Mouse (Mus musculus) neural tube, embryonic 12.5 days (tissue): ENCODE data around the gene Brd7. TPM values are rescaled to one million over a fixed set of nuclear protein-coding genes. Genes with fewer than 3 reads are reported as not detected.

ENCODE experiments used
- ATAC-seq: fragments of 200-750 bp; cut with Nextera tagmentation; 2 replicates; pipeline ENCODE4 v1.8.0; 2017; ENCODE audit warnings: low read depth, mild to moderate bottlenecking, moderate TSS enrichment, moderate library complexity; ENCODE audit not compliant: low FRiP score
- H3K27ac ChIP-seq: fragments of 300-500 bp; sonication (generic); 2 replicates; pipeline ENCODE4 v1.5.1; 2016
- H3K27me3 ChIP-seq: fragments of 300-500 bp; sonication (generic); replicated peaks from 2 replicates; pipeline ENCODE4 v1.6.1; 2016; ENCODE audit warnings: mild to moderate bottlenecking
- H3K36me3 ChIP-seq: fragments of 300-500 bp; sonication (generic); 2 replicates; pipeline ENCODE4 v1.6.1; 2016; ENCODE audit warnings: mild to moderate bottlenecking
- H3K4me1 ChIP-seq: fragments of 300-500 bp; sonication (generic); 2 replicates; pipeline ENCODE4 v1.6.1; 2016
- H3K4me2 ChIP-seq: fragments of 300-500 bp; sonication (generic); replicated peaks from 2 replicates; pipeline ENCODE4 v1.6.1; 2016; ENCODE audit warnings: mild to moderate bottlenecking
- H3K4me3 ChIP-seq: fragments of 300-500 bp; sonication (generic); 2 replicates; pipeline ENCODE4 v1.5.1; 2016
- H3K9ac ChIP-seq: fragments of 300-500 bp; sonication (generic); 2 replicates; pipeline ENCODE4 v1.6.1; 2016; ENCODE audit warnings: mild to moderate bottlenecking
- H3K9me3 ChIP-seq: fragments of 300-500 bp; sonication (generic); 2 replicates; pipeline ENCODE4 v1.6.1; 2016; ENCODE audit warnings: mild to moderate bottlenecking
- WGBS: fragments of 180-500 bp; shearing (Covaris S2); methylation state at CpG from one replicate; pipeline ENCODE4 v1.1.7; 2016; 5-methylcytosine and 5-hydroxymethylcytosine counted together
- polyA plus RNA-seq: library from polyadenylated mRNA; unstranded; fragments of >200 nt; fragmentation: Nextera tagmentation; extraction: Ambion mirVana; gene quantifications from 2 replicates; pipeline ENCODE4 v1.2.1, GENCODE M21; 2016

The Brd7 gene
- polyA plus RNA-seq, 1 experiment from 2014 or later: 102 TPM

GRCm38 (mm10) chr8:88288622-88289242 is 73.3 kb downstream of the Brd7 start:
- Histone ChIP-seq H3K36me3 (no peaks in the 10 kb centered on the region), H3K4me1 (no peaks in the 10 kb centered on the region), H3K9me3 (no peaks in the 10 kb centered on the region), H3K27me3 (no peaks in the 10 kb centered on the region), H3K9ac (no peak overlapping the region), H3K4me3 (no peak overlapping the region), H3K27ac (no peak overlapping the region), H3K4me2 (no peak overlapping the region)
- 75% methylated on average over 12 of the region's 12 CpGs for WGBS
- no peak for ATAC-seq

- H3K36me3 ChIP-seq: no peaks in the 10 kb centered on the region
- no peak overlapping the region for H3K4me3 ChIP-seq
- H3K4me1 ChIP-seq: 0 out of 2 replicates have a peak, but pooled peaks cover 4% of the 10 kb centered on the region
- no peak overlapping the region for H3K27ac ChIP-seq
- 92% methylated on average over 14 of the region's 14 CpGs for WGBS
- ATAC-seq: no peak
- no peak overlapping the region for H3K4me2 ChIP-seq
- H3K27me3 ChIP-seq: no peaks in the 10 kb centered on the region
- no peak overlapping the region for H3K9ac ChIP-seq
- H3K9me3 ChIP-seq: no peaks in the 10 kb centered on the region
Measured at GRCm38 (mm10) chr8:88286421-88286960, 75.5 kb downstream of the Brd7 start.

GRCm38 (mm10) chr8:88285469-88286356 is 76.3 kb downstream of the Brd7 start:
- ATAC-seq: no peak
- no peak overlapping the region for H3K4me2 ChIP-seq

GRCm38 (mm10) chr8:88284738-88285137 is 77.3 kb downstream of the Brd7 start:
- 59% methylated on average over 7 of the region's 7 CpGs for WGBS
- H3K9ac ChIP-seq: no peak overlapping the region
- no peaks in the 10 kb centered on the region for H3K36me3 ChIP-seq
- H3K27me3 ChIP-seq: no peaks in the 10 kb centered on the region
- no peak for ATAC-seq
- H3K4me1 ChIP-seq: 0 out of 2 replicates have a peak, but pooled peaks cover 4% of the 10 kb centered on the region
- H3K4me2 ChIP-seq: no peak overlapping the region
- no peak overlapping the region for H3K27ac ChIP-seq
- H3K4me3 ChIP-seq: no peak overlapping the region
- no peaks in the 10 kb centered on the region for H3K9me3 ChIP-seq

More at GRCm38 (mm10) chr8:88285469-88286356, 76.3 kb downstream of the Brd7 start:
- Histone ChIP-seq H3K27me3 (no peaks in the 10 kb centered on the region), H3K4me1 (0 out of 2 replicates have a peak, but pooled peaks cover 4% of the 10 kb centered on the region), H3K9ac (no peak overlapping the region), H3K36me3 (no peaks in the 10 kb centered on the region), H3K27ac (no peak overlapping the region), H3K4me3 (no peak overlapping the region), H3K9me3 (no peaks in the 10 kb centered on the region)
- 86% methylated on average over 8 of the region's 8 CpGs for WGBS

- Histone ChIP-seq H3K4me1 (0 out of 2 replicates have a peak, but pooled peaks cover 4% of the 10 kb centered on the region), H3K36me3 (no peaks in the 10 kb centered on the region), H3K4me2 (no peak overlapping the region), H3K9ac (no peak overlapping the region), H3K27me3 (no peaks in the 10 kb centered on the region), H3K9me3 (no peaks in the 10 kb centered on the region), H3K27ac (no peak overlapping the region), H3K4me3 (no peak overlapping the region)
- no peak for ATAC-seq
- 80% methylated on average over 13 of the region's 13 CpGs for WGBS
Measured at GRCm38 (mm10) chr8:88283243-88284115, 78.5 kb downstream of the Brd7 start.

- H3K27me3 ChIP-seq: no peaks in the 10 kb centered on the region
- 0 out of 2 replicates have a peak, but pooled peaks cover 4% of the 10 kb centered on the region for H3K4me1 ChIP-seq
- H3K4me3 ChIP-seq: no peak overlapping the region
- no peaks in the 10 kb centered on the region for H3K36me3 ChIP-seq
- ATAC-seq: no peak
- 56% methylated on average over 8 of the region's 8 CpGs for WGBS
- H3K9ac ChIP-seq: no peak overlapping the region
- no peak overlapping the region for H3K27ac ChIP-seq
- H3K4me2 ChIP-seq: no peak overlapping the region
- no peaks in the 10 kb centered on the region for H3K9me3 ChIP-seq
Measured at GRCm38 (mm10) chr8:88282684-88283083, 79.3 kb downstream of the Brd7 start.

Other genes with a start within 250 kb of the Brd7 start
- gene Cnep1r1, start 243.4 kb downstream of the Brd7 start, polyA plus RNA-seq: 50.4 and 52.3 TPM in 2 replicates
- gene Heatr3, start 224.3 kb downstream of the Brd7 start, polyA plus RNA-seq: 43.8 and 46.6 TPM in 2 replicates
- gene Tent4b, start 163.0 kb downstream of the Brd7 start, polyA plus RNA-seq: 12.2 and 13.2 TPM in 2 replicates
- 2.5 and 2.7 TPM in 2 replicates for gene Adcy7, start 89.8 kb downstream of the Brd7 start, polyA plus RNA-seq
- 77.2 and 84.5 TPM in 2 replicates for gene Nkd1, start 159.2 kb upstream of the Brd7 start, polyA plus RNA-seq